Mouse (Mus musculus): ENCODE results near the gene Madcam1.
A peak's percentile ranks its signal among the peaks of the same experiment; 100 is the strongest.

DNA sequence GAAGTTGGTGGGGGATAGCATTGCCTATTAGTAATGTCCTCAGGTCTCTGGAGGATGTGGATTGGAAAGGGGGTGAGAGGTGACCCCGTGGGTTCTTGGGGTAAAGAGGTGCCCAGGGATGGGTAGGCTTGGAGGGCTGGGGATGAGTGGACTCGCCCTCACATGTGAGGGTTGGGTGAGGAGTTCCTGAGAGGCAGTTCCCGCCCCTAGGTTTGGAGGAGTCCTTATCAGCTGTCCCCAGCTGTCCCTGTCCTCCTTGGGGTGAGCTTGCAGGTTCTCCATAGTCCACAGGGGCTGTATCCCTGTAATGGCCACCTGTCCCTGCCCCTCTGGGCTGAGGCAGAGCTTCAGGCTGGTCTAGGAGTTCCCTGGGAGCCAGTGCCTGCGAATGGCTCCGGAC lies 41.6 kb downstream of the Madcam1 start:
- no peak for TF ChIP-seq JUND (conservative IDR thresholded peaks at IDR 0.05; ENCODE audit: low read depth, low read length)
- TF ChIP-seq POLR2A (IDR thresholded peaks at IDR 0.05; ENCODE audit: low read depth, low read length): peak; percentile 12; the same call in 1 of the 2 replicates
- no peak for TF ChIP-seq HCFC1 (IDR thresholded peaks at IDR 0.05; ENCODE audit: low read depth, low read length)
- TF ChIP-seq POLR2AphosphoS2 (IDR thresholded peaks at IDR 0.05; ENCODE audit: low read depth, low read length): no peak
- TF ChIP-seq CTCF (conservative IDR thresholded peaks at IDR 0.05 in 1 of 2, IDR thresholded peaks at IDR 0.05 in 1 of 2; ENCODE audit: low read depth in 2 of 2, low read length in 2 of 2): no peak
- TF ChIP-seq NRF1 (IDR thresholded peaks at IDR 0.05; ENCODE audit: low read depth, low read length): no peak
- no peak for TF ChIP-seq RCOR1 (conservative IDR thresholded peaks at IDR 0.05; ENCODE audit: low read depth, low read length)
- TF ChIP-seq NELFE (IDR thresholded peaks at IDR 0.05; ENCODE audit: low read depth, low read length): no peak
- no peak for TF ChIP-seq EP300 (IDR thresholded peaks at IDR 0.05; ENCODE audit: low read length)
- TF ChIP-seq MYC (IDR thresholded peaks at IDR 0.05; ENCODE audit: low read depth, low read length): no peak
- TF ChIP-seq ETS1 (conservative IDR thresholded peaks at IDR 0.05; ENCODE audit: low read depth, low read length): no peak
